Mouse (Mus musculus): ENCODE measurements at regions not wholly inside any gene's neighbourhood (a gene's known extent, or its start where the extent isn't known, plus 50 kb on each side); places are given as distances from the start of the nearest gene placed in this dataset.

- no peak for DNase-seq
Observed at GRCm38 (mm10) chrX:128585496-128586105, 849.2 kb upstream of the Cldn34c4 start.

GRCm38 (mm10) chrX:128577402-128577801, 841.0 kb upstream of the Cldn34c4 start:
- no peak for DNase-seq

GRCm38 (mm10) chrX:128576269-128576871, 840.0 kb upstream of the Cldn34c4 start:
- peak; percentile 9 for DNase-seq
